ENCODE assay signal across 22 mouse cellular contexts in the genomic region with DNA sequence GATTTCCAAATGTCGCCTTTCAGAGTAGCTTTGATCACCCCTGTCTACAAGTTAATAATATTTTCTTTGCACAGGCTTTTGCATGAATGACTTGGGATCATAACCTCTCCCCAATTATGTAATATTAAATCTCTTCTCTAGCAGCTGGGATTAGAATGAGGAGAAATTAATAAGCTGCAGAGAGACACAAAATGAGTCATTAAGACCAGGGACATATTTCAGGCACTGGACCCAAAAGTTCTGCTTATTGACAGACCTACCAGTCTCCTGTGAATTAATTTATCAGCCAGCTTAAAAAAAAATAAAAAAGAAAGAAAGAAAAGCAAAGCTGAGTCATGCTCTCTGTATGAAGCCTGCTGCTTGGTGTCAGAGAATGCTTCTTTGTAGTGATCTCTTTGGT.
"Had no signal": no experiment of that assay in that cellular context is flagged by ENCODE, and none has a peak within 500 bp of the region (broad histone marks: within the 10 kb centered on the region; RNA-seq: fewer than 3 reads in every experiment).

No protein-coding gene starts in this region.

- H3K27ac ChIP-seq: kidney, embryonic 15.5 days; limb, embryonic 10.5 days; limb, embryonic 13.5 days; liver, embryonic 12.5 days; liver, embryonic 15.5 days; lung, embryonic 15.5 days; midbrain, embryonic 10.5 days; midbrain, embryonic 13.5 days; neural tube, embryonic 13.5 days had no signal

- H3K4me3 ChIP-seq: kidney, embryonic 15.5 days; limb, embryonic 10.5 days; limb, embryonic 13.5 days; liver, embryonic 12.5 days; liver, embryonic 15.5 days; lung, embryonic 15.5 days; megakaryocyte, embryonic 14.5 days; midbrain, embryonic 10.5 days; midbrain, embryonic 13.5 days; myocyte; neural tube, embryonic 13.5 days had no signal

- DNase-seq: kidney, postnatal 10 days; kidney, postnatal 36 days; layer of hippocampus, postnatal 36 days; liver; lung, adult 18-20 months; lung, postnatal 10 days; lung, postnatal 36 days; right cerebral cortex, adult 18-20 months; right cerebral cortex, postnatal 14 days; thymus, adult 18-20 months; thymus, postnatal 36 days had no signal
